Mouse (Mus musculus) ES-E14 (cell line): ENCODE measurements around the gene Prph2. TPM values are rescaled to one million over a fixed set of nuclear protein-coding genes. Genes with fewer than 3 reads are reported as not detected.

Source experiments
- DNase-seq: peaks from one replicate; pipeline ENCODE4 v3.0.0-alpha.2; 2013; ENCODE audit warnings: low read depth, low spot score
- H3K27ac ChIP-seq: 2 replicates; pipeline ENCODE4 v1.5.1; 2012; ENCODE audit warnings: low read depth, mild to moderate bottlenecking, low read length, moderate library complexity, mixed read lengths; ENCODE audit not compliant: poor library complexity, insufficient read depth, severe bottlenecking
- H3K36me3 ChIP-seq: 2 replicates; pipeline ENCODE4 v1.6.1; 2012; ENCODE audit warnings: mild to moderate bottlenecking, low read length, moderate library complexity, mixed read lengths; ENCODE audit not compliant: control insufficient read depth, poor library complexity, insufficient read depth, severe bottlenecking
- H3K4me1 ChIP-seq, 2 experiments: fragments of 150-350 bp in 1 of 2; sonication (generic) in 1 of 2; 2 replicates each; pipeline ENCODE4 v1.6.1; 2012; ENCODE audit warnings: low read length in 2 of 2, mild to moderate bottlenecking in 1 of 2, mixed read lengths in 1 of 2; ENCODE audit not compliant: control insufficient read depth in 2 of 2, insufficient read depth in 2 of 2, poor library complexity in 1 of 2
- H3K4me3 ChIP-seq, 2 experiments: fragments of 150-350 bp in 1 of 2; sonication (generic) in 1 of 2; 2 replicates each; pipeline ENCODE4 v1.5.1; 2012; ENCODE audit warnings: low read length in 2 of 2, low read depth in 1 of 2, mild to moderate bottlenecking in 1 of 2, mixed read lengths in 1 of 2; ENCODE audit not compliant: insufficient read depth in 1 of 2, poor library complexity in 1 of 2, severe bottlenecking in 1 of 2
- H3K9ac ChIP-seq: 2 replicates; pipeline ENCODE4 v1.6.1; 2012; ENCODE audit warnings: low read depth, mild to moderate bottlenecking, low read length, mixed read lengths; ENCODE audit not compliant: poor library complexity, insufficient read depth, severe bottlenecking
- H3K9me3 ChIP-seq: fragments of 150-350 bp; sonication (generic); 2 replicates; pipeline ENCODE4 v1.6.1; 2012; ENCODE audit warnings: low read depth, mild to moderate bottlenecking, low read length; ENCODE audit not compliant: control insufficient read depth, insufficient read depth
- CHD2 ChIP-seq: IDR thresholded peaks from 2 replicates; pipeline ENCODE4 v1.6.1; 2014; ENCODE audit warnings: mild to moderate bottlenecking, low read depth, low read length, inconsistent platforms
- HCFC1 ChIP-seq: IDR thresholded peaks from 2 replicates; pipeline ENCODE4 v1.6.1; 2012; ENCODE audit warnings: low read length, inconsistent platforms, borderline replicate concordance; ENCODE audit not compliant: insufficient read depth
- MAFK ChIP-seq: IDR thresholded peaks from 2 replicates; pipeline ENCODE4 v1.6.1; 2014; ENCODE audit warnings: mild to moderate bottlenecking, low read depth, low read length, inconsistent platforms; ENCODE audit not compliant: insufficient read depth
- ZC3H11A ChIP-seq: IDR thresholded peaks from 2 replicates; pipeline ENCODE4 v1.6.1; 2012; ENCODE audit warnings: low read depth, mild to moderate bottlenecking, inconsistent platforms, low read length, borderline replicate concordance
- ZNF384 ChIP-seq: IDR thresholded peaks from 2 replicates; pipeline ENCODE4 v1.6.1; 2012; ENCODE audit warnings: low read depth, low read length, inconsistent platforms
- in situ Hi-C, 2 experiments: fragments of 600-800 bp; cut with MboI; formaldehyde crosslinking; loops; one replicate each; pipeline ENCODE4 v1.15.1; 2025; ENCODE audit warnings: low sequenced_read_pairs in 2 of 2, inconsistent platforms in 1 of 2; ENCODE audit not compliant: unreplicated experiment in 2 of 2
- total RNA-seq: library from RNA; depleted of rRNA; stranded (reverse); fragments of 300-350 nt; gene quantifications from 2 replicates; pipeline ENCODE4 v1.2.3, GENCODE M21; 2012

The Prph2 gene
- total RNA-seq, 1 experiment = 0.18 TPM

- no peak overlapping the region for H3K9ac ChIP-seq
- in situ Hi-C loops = no loop called here
- no peaks in the 10 kb centered on the region for H3K9me3 ChIP-seq
- no peaks in the 10 kb centered on the region for H3K36me3 ChIP-seq
- DNase-seq = no peak
- TF ChIP-seq ZC3H11A (no peak), HCFC1 (no peak), MAFK (no peak), CHD2 (no peak), ZNF384 (no peak)
- H3K27ac ChIP-seq = no peak overlapping the region
- H3K4me3 ChIP-seq = no peak overlapping the region
- H3K4me1 ChIP-seq = peaks cover 0 to 9% of the 10 kb centered on the region in 2 experiments; a peak in 1 of 4 replicates
Observed at GRCm38 (mm10) chr17:46918951-46919350, 8.7 kb downstream of the Prph2 start.

- Histone ChIP-seq H3K9ac (no peak overlapping the region), H3K9me3 (no peaks in the 10 kb centered on the region), H3K4me1 (peaks cover 0 to 9% of the 10 kb centered on the region in 2 experiments; a peak in 2 of 4 replicates), H3K36me3 (no peaks in the 10 kb centered on the region), H3K27ac (no peak overlapping the region), H3K4me3 (no peak overlapping the region)
- peak; percentile 43 for DNase-seq
- in situ Hi-C loops = no loop called here
- TF ChIP-seq HCFC1 (no peak), CHD2 (no peak), ZC3H11A (no peak), ZNF384 (no peak), MAFK (no peak)
Observed at GRCm38 (mm10) chr17:46920855-46921254, 10.6 kb downstream of the Prph2 start.

- Histone ChIP-seq H3K4me1 (peaks cover 12 to 22% of the 10 kb centered on the region in 2 experiments), H3K27ac (no peak overlapping the region), H3K36me3 (peaks cover 7% of the 10 kb centered on the region; the same call in 1 of the 2 replicates), H3K4me3 (no peak overlapping the region), H3K9me3 (no peaks in the 10 kb centered on the region), H3K9ac (no peak overlapping the region)
- 0 out of 2 replicates have a peak, but pooled peaks have one; percentile 21 for TF ChIP-seq ZNF384
- no peak for TF ChIP-seq HCFC1
- in situ Hi-C loops = no loop called here
- no peak for DNase-seq
Observed at GRCm38 (mm10) chr17:46926192-46926591, 15.9 kb downstream of the Prph2 start.

- H3K4me1 ChIP-seq = peaks cover 12 to 22% of the 10 kb centered on the region in 2 experiments
- H3K9ac ChIP-seq = no peak overlapping the region
- H3K4me3 ChIP-seq = no peak overlapping the region
- peak; percentile 54 for DNase-seq
- H3K36me3 ChIP-seq = peaks cover 11% of the 10 kb centered on the region; the same call in 1 of the 2 replicates
- in situ Hi-C loops = no loop called here
- 0 out of 2 replicates have a peak overlapping the region, but pooled peaks have one; percentile 0 for H3K27ac ChIP-seq
- TF ChIP-seq MAFK = no peak
- no peak for TF ChIP-seq HCFC1
- no peak for TF ChIP-seq CHD2
- TF ChIP-seq ZC3H11A = no peak
- TF ChIP-seq ZNF384 = no peak
- H3K9me3 ChIP-seq = no peaks in the 10 kb centered on the region
Observed at GRCm38 (mm10) chr17:46926941-46927340, 16.7 kb downstream of the Prph2 start.

GRCm38 (mm10) chr17:46927781-46928180 is 17.5 kb downstream of the Prph2 start:
- TF ChIP-seq HCFC1 (no peak), ZNF384 (no peak), ZC3H11A (no peak), MAFK (no peak), CHD2 (no peak)
- H3K9me3 ChIP-seq = no peaks in the 10 kb centered on the region
- peaks cover 12 to 22% of the 10 kb centered on the region in 2 experiments for H3K4me1 ChIP-seq
- no peak overlapping the region for H3K9ac ChIP-seq
- DNase-seq = no peak
- in situ Hi-C loops = no loop called here
- peaks cover 17% of the 10 kb centered on the region for H3K36me3 ChIP-seq
- H3K27ac ChIP-seq = no peak overlapping the region
- no peak overlapping the region for H3K4me3 ChIP-seq
